Mouse (Mus musculus) lung, embryonic 14.5 days (tissue): ENCODE results near the gene Msmo1. TPM values are rescaled to one million over a fixed set of nuclear protein-coding genes. Genes with fewer than 3 reads are reported as not detected.
A peak's percentile ranks its signal among the peaks of the same experiment; 100 is the strongest.

Source experiments
- ATAC-seq: fragments of 200-750 bp; cut with Nextera tagmentation; 2 replicates; pipeline ENCODE4 v1.8.0; 2017; ENCODE audit warnings: mild to moderate bottlenecking, moderate TSS enrichment, moderate library complexity; ENCODE audit not compliant: insufficient read depth
- DNase-seq: peaks from one replicate; pipeline ENCODE4 v3.0.0-alpha.2; 2015
- H3K27ac ChIP-seq: fragments of 300-500 bp; sonication (generic); 2 replicates; pipeline ENCODE4 v1.5.1; 2014; ENCODE audit warnings: low read depth, mild to moderate bottlenecking, moderate library complexity
- H3K27me3 ChIP-seq: fragments of 300-500 bp; sonication (generic); 2 replicates; pipeline ENCODE4 v1.6.1; 2014; ENCODE audit warnings: low read length, control low read depth; ENCODE audit not compliant: insufficient read depth
- H3K36me3 ChIP-seq: fragments of 300-500 bp; sonication (generic); 2 replicates; pipeline ENCODE4 v1.6.1; 2014; ENCODE audit warnings: control low read depth; ENCODE audit not compliant: insufficient read depth
- H3K4me1 ChIP-seq: fragments of 300-500 bp; sonication (generic); 2 replicates; pipeline ENCODE4 v1.6.1; 2014; ENCODE audit warnings: antibody characterized with exemption, control low read depth; ENCODE audit not compliant: insufficient read depth
- H3K4me2 ChIP-seq: fragments of 300-500 bp; sonication (generic); 2 replicates; pipeline ENCODE4 v1.6.1; 2014; ENCODE audit warnings: mild to moderate bottlenecking
- H3K4me3 ChIP-seq: fragments of 300-500 bp; sonication (generic); 2 replicates; pipeline ENCODE4 v1.5.1; 2014; ENCODE audit warnings: low read depth, low read length
- H3K9ac ChIP-seq: fragments of 300-500 bp; sonication (generic); 2 replicates; pipeline ENCODE4 v1.6.1; 2014
- H3K9me3 ChIP-seq: fragments of 300-500 bp; sonication (generic); 2 replicates; pipeline ENCODE4 v1.6.1; 2016; ENCODE audit warnings: low read depth, low read length, control low read depth
- CTCF ChIP-seq: IDR thresholded peaks from 2 replicates; pipeline ENCODE4 v1.5.1; 2016; ENCODE audit warnings: antibody characterized with exemption, low read depth
- WGBS: fragments of 180-500 bp; shearing (Covaris S2); extraction: QIAGEN DNeasy Blood & Tissue Kit; methylation state at CpG from one replicate; pipeline ENCODE4 v1.1.7; 2014; 5-methylcytosine and 5-hydroxymethylcytosine counted together
- polyA plus RNA-seq: library from polyadenylated mRNA; unstranded; fragments of >200 nt; fragmentation: Nextera tagmentation; extraction: Ambion mirVana; gene quantifications from 2 replicates; pipeline ENCODE4 v1.2.1, GENCODE M21; 2014

Gene Msmo1
- polyA plus RNA-seq, 1 experiment from 2014 or later: 76.5 TPM

- Histone ChIP-seq H3K4me2 (no peak overlapping the region), H3K27ac (no peak overlapping the region), H3K9me3 (no peaks in the 10 kb centered on the region), H3K4me3 (no peak overlapping the region), H3K27me3 (no peaks in the 10 kb centered on the region), H3K4me1 (no peaks in the 10 kb centered on the region), H3K36me3 (no peaks in the 10 kb centered on the region), H3K9ac (no peak overlapping the region)
- 88% methylated on average over 9 of the region's 9 CpGs for WGBS
- DNase-seq (no peak), ATAC-seq (no peak)
- TF ChIP-seq CTCF: no peak
Measured at GRCm38 (mm10) chr8:64767047-64767446, 33.5 kb upstream of the Msmo1 start.

DNA sequence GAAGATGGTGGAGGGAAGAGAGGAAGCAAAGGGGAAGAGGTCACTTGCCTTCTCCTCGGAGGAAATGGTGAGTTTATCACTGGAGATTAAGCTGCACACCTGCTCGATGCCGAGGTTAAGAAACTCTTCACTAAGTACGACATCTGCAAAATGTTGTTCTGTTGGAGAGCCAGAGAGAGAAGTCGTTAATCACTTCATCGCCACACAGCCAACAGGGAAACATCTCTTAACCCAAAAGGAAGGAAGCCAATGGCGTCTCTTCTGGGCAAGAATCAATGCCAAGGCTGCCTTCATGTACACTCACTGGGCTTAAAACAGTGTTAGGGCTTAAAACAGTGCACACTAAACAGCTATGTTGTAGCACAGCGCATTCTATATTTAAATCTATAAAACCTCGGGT, 30.5 kb upstream of the Msmo1 start:
- H3K9me3 ChIP-seq: no peaks in the 10 kb centered on the region
- no peak overlapping the region for H3K27ac ChIP-seq
- no peak for TF ChIP-seq CTCF
- no peaks in the 10 kb centered on the region for H3K4me1 ChIP-seq
- 65% methylated on average over 9 of the region's 9 CpGs for WGBS
- DNase-seq (peak; percentile 5), ATAC-seq (no peak)
- no peak overlapping the region for H3K4me2 ChIP-seq
- H3K4me3 ChIP-seq: no peak overlapping the region
- no peak overlapping the region for H3K9ac ChIP-seq
- no peaks in the 10 kb centered on the region for H3K27me3 ChIP-seq
- no peaks in the 10 kb centered on the region for H3K36me3 ChIP-seq

DNA sequence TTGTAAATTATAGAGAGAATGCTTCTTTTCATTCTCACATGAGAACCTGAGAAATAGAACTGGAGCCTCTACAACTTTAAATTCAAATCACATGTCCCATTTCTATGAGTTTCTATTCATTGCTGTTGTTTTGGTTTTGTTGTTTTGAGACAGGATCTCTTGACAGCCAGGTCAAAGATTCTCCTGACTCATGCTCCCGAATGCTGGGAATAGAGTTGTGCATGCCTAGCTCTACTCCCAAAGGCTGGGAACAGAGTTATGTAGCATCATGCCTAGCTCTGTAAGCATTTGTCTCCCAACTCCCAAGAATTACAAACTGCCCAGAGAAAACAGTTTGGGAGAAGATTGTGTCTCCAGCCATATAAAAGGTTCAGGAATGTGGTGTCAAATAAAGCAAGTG, 29.2 kb upstream of the Msmo1 start:
- DNase-seq (no peak), ATAC-seq (no peak)
- no peak for TF ChIP-seq CTCF
- Histone ChIP-seq H3K4me1 (no peaks in the 10 kb centered on the region), H3K27me3 (no peaks in the 10 kb centered on the region), H3K4me3 (no peak overlapping the region), H3K27ac (no peak overlapping the region), H3K36me3 (no peaks in the 10 kb centered on the region), H3K4me2 (no peak overlapping the region), H3K9me3 (no peaks in the 10 kb centered on the region), H3K9ac (no peak overlapping the region)
- WGBS: 93% methylated on average over 1 of the region's 1 CpGs

DNA sequence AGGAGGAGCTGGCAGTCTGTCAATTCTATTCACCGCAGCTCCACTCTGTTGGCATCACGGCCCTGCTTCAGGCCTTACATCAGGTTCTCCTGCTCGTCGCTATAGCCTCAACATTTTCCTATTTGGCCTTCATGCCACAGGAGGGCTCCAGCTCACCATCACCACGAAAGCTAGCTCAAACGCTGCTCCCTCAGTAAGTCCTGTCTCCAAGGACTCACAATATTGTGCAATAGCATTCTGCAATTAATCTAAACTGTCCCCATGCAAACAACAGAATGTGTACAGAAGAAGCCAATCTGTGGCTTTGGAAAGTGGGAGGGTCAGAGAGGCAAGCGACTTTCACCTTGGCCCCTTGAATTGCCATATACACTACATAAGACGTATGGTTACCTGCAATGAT, 27.8 kb upstream of the Msmo1 start:
- peak; percentile 28; the same call in 1 of the 2 replicates for ATAC-seq
- 75% methylated on average over 8 of the region's 8 CpGs for WGBS
- Histone ChIP-seq H3K27me3 (no peaks in the 10 kb centered on the region), H3K4me3 (no peak overlapping the region), H3K27ac (no peak overlapping the region), H3K4me2 (no peak overlapping the region), H3K9ac (no peak overlapping the region), H3K4me1 (no peaks in the 10 kb centered on the region), H3K36me3 (0 out of 2 replicates have a peak, but pooled peaks cover 3% of the 10 kb centered on the region), H3K9me3 (no peaks in the 10 kb centered on the region)
- DNase-seq: peak; percentile 51
- peak; percentile 48 for TF ChIP-seq CTCF

DNA sequence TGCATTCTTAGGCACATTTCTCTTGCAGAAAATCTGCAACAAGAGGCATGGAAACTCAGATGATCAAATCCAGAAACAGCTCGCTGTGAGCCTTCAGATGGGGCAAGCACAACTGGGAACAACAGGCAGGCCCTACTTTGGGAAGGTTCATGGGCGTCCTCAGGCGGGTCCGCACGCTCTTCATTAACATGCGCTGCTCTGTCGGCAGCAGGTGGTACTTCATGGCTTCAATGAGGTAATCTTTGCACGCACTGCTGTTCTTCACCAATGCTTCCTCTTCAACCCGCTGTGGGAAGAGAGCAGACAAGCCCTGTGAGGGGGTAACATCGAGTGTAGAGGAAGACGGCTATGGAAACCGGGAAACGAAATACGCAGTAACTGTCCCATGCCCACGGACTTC, 24.4 kb upstream of the Msmo1 start:
- Histone ChIP-seq H3K9ac (no peak overlapping the region), H3K4me2 (no peak overlapping the region), H3K27ac (no peak overlapping the region), H3K9me3 (no peaks in the 10 kb centered on the region), H3K4me1 (no peaks in the 10 kb centered on the region), H3K27me3 (no peaks in the 10 kb centered on the region), H3K36me3 (peaks cover 11% of the 10 kb centered on the region; the same call in 1 of the 2 replicates), H3K4me3 (no peak overlapping the region)
- WGBS: 96% methylated on average over 15 of the region's 15 CpGs
- ATAC-seq: no peak
- no peak for DNase-seq
- TF ChIP-seq CTCF: no peak

DNA sequence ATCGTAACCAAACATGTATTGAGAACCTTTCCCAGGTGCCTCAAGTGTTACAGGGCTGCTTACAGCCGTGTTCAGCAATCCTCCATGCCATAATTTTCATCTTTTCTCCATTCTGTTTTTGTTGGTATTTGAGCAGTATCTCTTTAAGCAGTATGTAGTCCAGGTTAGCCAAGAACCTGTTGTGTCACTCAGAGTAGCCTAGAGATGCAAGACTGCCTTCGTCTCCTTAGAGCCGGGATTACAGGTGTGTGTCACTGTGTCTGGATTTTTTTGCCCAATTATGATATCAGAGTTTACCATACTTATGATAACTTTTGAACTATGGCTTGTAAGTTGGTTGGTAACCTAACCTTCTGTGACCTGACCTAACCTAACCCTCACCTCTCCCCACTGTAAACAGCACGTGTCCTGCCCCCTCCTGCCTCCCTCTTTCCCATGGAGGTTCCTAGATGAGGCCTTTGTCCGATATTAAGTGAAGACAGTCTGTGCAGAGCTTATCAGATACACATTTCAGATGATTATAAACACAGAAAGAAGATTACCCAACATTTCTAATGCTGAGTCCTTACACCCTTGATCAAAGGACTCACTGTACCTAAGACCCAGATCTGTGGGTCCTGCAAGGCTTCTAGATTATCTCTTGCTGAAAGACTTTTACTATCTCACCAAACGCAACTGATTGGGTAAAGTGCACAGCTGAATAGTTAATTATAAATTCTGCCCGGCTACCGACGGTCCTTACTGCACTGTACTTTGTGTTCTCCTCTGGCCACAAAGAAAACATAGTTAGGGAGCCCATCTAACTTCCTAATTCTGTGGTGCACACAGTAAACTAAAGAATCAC, 12.8 kb upstream of the Msmo1 start:
- no peak for TF ChIP-seq CTCF
- DNase-seq (no peak), ATAC-seq (no peak)
- Histone ChIP-seq H3K4me2 (no peak overlapping the region), H3K4me3 (no peak overlapping the region), H3K36me3 (peaks cover 18% of the 10 kb centered on the region), H3K27ac (no peak overlapping the region), H3K4me1 (no peaks in the 10 kb centered on the region), H3K27me3 (no peaks in the 10 kb centered on the region), H3K9me3 (no peaks in the 10 kb centered on the region), H3K9ac (no peak overlapping the region)
- 61% methylated on average over 10 of the region's 10 CpGs for WGBS

DNA sequence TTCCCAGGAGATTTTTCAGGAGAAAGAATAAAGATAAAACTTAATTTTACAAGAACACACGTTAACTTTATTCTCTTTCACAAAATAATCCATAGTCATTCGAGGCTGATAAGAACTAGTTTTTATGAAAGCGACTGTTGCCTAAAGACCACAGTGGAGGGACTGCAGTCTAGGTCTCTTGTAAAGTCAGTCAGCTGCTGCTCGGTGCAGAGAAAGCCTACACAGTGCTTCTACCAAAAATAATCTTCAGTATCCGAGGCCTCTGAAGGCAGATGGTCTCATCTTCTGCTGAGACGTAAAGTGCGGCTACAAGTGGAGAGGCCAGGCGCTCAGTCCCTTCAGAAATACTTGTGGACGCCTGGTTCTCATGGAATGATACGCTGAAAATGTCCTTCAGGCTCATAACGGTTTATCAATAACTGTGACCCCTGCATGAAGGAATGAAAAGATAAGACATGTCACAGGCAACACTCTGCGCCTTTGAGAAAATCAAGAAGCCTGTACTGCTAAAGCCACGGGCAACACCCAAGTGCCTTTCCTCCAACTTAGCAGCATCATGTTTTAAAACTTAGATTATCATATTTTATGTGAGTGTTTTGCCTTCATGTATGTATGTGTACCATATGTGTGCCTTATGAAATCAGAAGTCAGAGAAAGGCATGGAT, 7.1 kb upstream of the Msmo1 start:
- Histone ChIP-seq H3K36me3 (no peaks in the 10 kb centered on the region), H3K9me3 (no peaks in the 10 kb centered on the region), H3K4me1 (no peaks in the 10 kb centered on the region), H3K27me3 (no peaks in the 10 kb centered on the region), H3K9ac (no peak overlapping the region), H3K4me2 (no peak overlapping the region), H3K27ac (no peak overlapping the region), H3K4me3 (no peak overlapping the region)
- ATAC-seq (no peak), DNase-seq (no peak)
- TF ChIP-seq CTCF: no peak
- 82% methylated on average over 13 of the region's 13 CpGs for WGBS
